ENCODE assay signal across 22 mouse cellular contexts in genomic region chr4:88878772-88879171, GRCm38 (mm10). TPM values are rescaled to one million over a fixed set of nuclear protein-coding genes. Genes with fewer than 3 reads are reported as not detected.
DNase-seq lines count a peak whose midpoint lies in the region; ATAC-seq and TF ChIP-seq lines count a peak whose summit lies in the region.
"Had no signal": no experiment of that assay in that cellular context is flagged by ENCODE, and none has a peak within 500 bp of the region (broad histone marks: within the 10 kb centered on the region; RNA-seq: fewer than 3 reads in every experiment).

No protein-coding gene starts in this region.

- 60% methylated on average over 4 of the region's 4 CpGs for WGBS in liver, embryonic 11.5 days
- 40% methylated on average over 4 of the region's 4 CpGs for WGBS in liver, embryonic 12.5 days (ENCODE audit: insufficient replicate concordance)
- WGBS in liver, postnatal 0 days (ENCODE audit: insufficient replicate concordance): 47% methylated on average over 4 of the region's 4 CpGs

- H3K9ac ChIP-seq in liver, embryonic 11.5 days (ENCODE audit: low read depth, low read length): no peak overlapping the region
- no peak overlapping the region for H3K9ac ChIP-seq in liver, embryonic 12.5 days
- no peak overlapping the region for H3K9ac ChIP-seq in liver, postnatal 0 days (replicated peaks)
- H3K9ac ChIP-seq: forebrain, embryonic 15.5 days; heart, embryonic 13.5 days; hindbrain, embryonic 15.5 days had no signal

- TF ChIP-seq CTCF in liver, postnatal 0 days (IDR thresholded peaks at IDR 0.05; ENCODE audit: low read depth): no peak

- no peak overlapping the region for H3K4me3 ChIP-seq in liver, embryonic 11.5 days (ENCODE audit: low read depth, low read length)
- no peak overlapping the region for H3K4me3 ChIP-seq in liver, embryonic 12.5 days
- H3K4me3 ChIP-seq in liver, postnatal 0 days (ENCODE audit: low read depth, low read length): no peak overlapping the region
- H3K4me3 ChIP-seq: embryonic facial prominence, embryonic 10.5 days; forebrain, embryonic 15.5 days; heart, embryonic 13.5 days; hindbrain, embryonic 15.5 days had no signal

- no peaks in the 10 kb centered on the region for H3K27me3 ChIP-seq in liver, embryonic 11.5 days (replicated peaks; ENCODE audit: control insufficient read depth, insufficient read depth, low read length)
- H3K27me3 ChIP-seq in liver, embryonic 12.5 days (replicated peaks): no peaks in the 10 kb centered on the region
- H3K27me3 ChIP-seq in liver, postnatal 0 days (ENCODE audit: insufficient read depth, low read length): no peaks in the 10 kb centered on the region
- H3K27me3 ChIP-seq: forebrain, embryonic 15.5 days; hindbrain, embryonic 15.5 days had no signal

- no peak for DNase-seq in liver, embryonic 11.5 days (ENCODE audit: low spot score)
- DNase-seq in liver: no peak
- DNase-seq in liver, postnatal 0 days: no peak
- DNase-seq in embryo, embryonic 10.5 days (ENCODE audit: low spot score): no peak
- DNase-seq in B cell, adult 2 months: no peak
- DNase-seq: adrenal gland, adult 2 months; adrenal gland, postnatal 25 days; cerebellum, adult 18-20 months; cerebellum, adult 9-11 months; cerebellum, postnatal 36 days; gastrocnemius, postnatal 36 days; heart, adult 11 months; heart, postnatal 36 days had no signal

- H3K4me1 ChIP-seq in liver, embryonic 11.5 days (replicated peaks; ENCODE audit: control insufficient read depth, insufficient read depth, low read length): peaks cover 17% of the 10 kb centered on the region
- peaks cover 36% of the 10 kb centered on the region for H3K4me1 ChIP-seq in liver, embryonic 12.5 days
- H3K4me1 ChIP-seq in liver, postnatal 0 days (ENCODE audit: insufficient read depth): peaks cover 7% of the 10 kb centered on the region; the same call in 1 of the 2 replicates
- H3K4me1 ChIP-seq: forebrain, embryonic 15.5 days; heart, embryonic 13.5 days; hindbrain, embryonic 15.5 days had no signal

- no peak for TF ChIP-seq EP300 in liver, postnatal 0 days (IDR thresholded peaks at IDR 0.05; ENCODE audit: low read depth)

- peak overlapping the region; percentile 52; the same call in 1 of the 2 replicates for H3K4me2 ChIP-seq in liver, embryonic 11.5 days
- H3K4me2 ChIP-seq in liver, embryonic 12.5 days: peak overlapping the region; percentile 48; the same call in 1 of the 2 replicates
- H3K4me2 ChIP-seq in liver, postnatal 0 days (ENCODE audit: low read depth, low read length): peak overlapping the region; percentile 47; the same call in 1 of the 2 replicates
- H3K4me2 ChIP-seq: forebrain, embryonic 15.5 days; hindbrain, embryonic 15.5 days had no signal

- H3K36me3 ChIP-seq in liver, embryonic 11.5 days (ENCODE audit: control insufficient read depth, insufficient read depth, low read length): no peaks in the 10 kb centered on the region
- H3K36me3 ChIP-seq in liver, embryonic 12.5 days: no peaks in the 10 kb centered on the region
- H3K36me3 ChIP-seq in liver, postnatal 0 days (replicated peaks; ENCODE audit: insufficient read depth, low read length): no peaks in the 10 kb centered on the region
- H3K36me3 ChIP-seq: embryonic facial prominence, embryonic 10.5 days; forebrain, embryonic 15.5 days; heart, embryonic 13.5 days; hindbrain, embryonic 15.5 days had no signal

- no peak overlapping the region for H3K27ac ChIP-seq in liver, embryonic 11.5 days (ENCODE audit: low read depth, low read length)
- H3K27ac ChIP-seq in liver, embryonic 12.5 days: no peak overlapping the region
- H3K27ac ChIP-seq in liver, postnatal 0 days (ENCODE audit: low read depth): no peak overlapping the region
- H3K27ac ChIP-seq: embryonic facial prominence, embryonic 10.5 days; forebrain, embryonic 15.5 days; heart, embryonic 13.5 days; hindbrain, embryonic 15.5 days had no signal

- H3K9me3 ChIP-seq in liver, embryonic 11.5 days (ENCODE audit: control insufficient read depth, low read length): no peaks in the 10 kb centered on the region
- no peaks in the 10 kb centered on the region for H3K9me3 ChIP-seq in liver, embryonic 12.5 days (replicated peaks)
- no peaks in the 10 kb centered on the region for H3K9me3 ChIP-seq in liver, postnatal 0 days (ENCODE audit: low read length)
- H3K9me3 ChIP-seq: embryonic facial prominence, embryonic 10.5 days; forebrain, embryonic 15.5 days; heart, embryonic 13.5 days; hindbrain, embryonic 15.5 days had no signal

- no peak for ATAC-seq in liver, embryonic 11.5 days (replicated peaks; ENCODE audit: low FRiP score)
- ATAC-seq in liver, embryonic 12.5 days: no peak
- no peak for ATAC-seq in liver, postnatal 0 days
- ATAC-seq: forebrain, embryonic 15.5 days had no signal

RNA-seq across cellular contexts. Expression of gene Ifne, which starts 1.2 kb away (rescaled TPM):
- not detected in 2 replicates for polyA plus RNA-seq in liver, embryonic 11.5 days (2014; fragmentation: Nextera tagmentation; extraction: Ambion mirVana)
- polyA plus RNA-seq in liver, embryonic 12.5 days (2016; fragmentation: Nextera tagmentation; extraction: Ambion mirVana): not detected in 2 replicates
- not detected in 2 replicates for polyA plus RNA-seq in liver, postnatal 0 days (2015; fragmentation: Nextera tagmentation; extraction: Ambion mirVana)
- polyA plus RNA-seq: adrenal gland, adult 2 months; CD4-positive, CD25-positive, alpha-beta regulatory T cell, adult 4 months; embryonic facial prominence, embryonic 10.5 days; embryonic facial prominence, embryonic 14.5 days; forebrain, embryonic 15.5 days; heart, embryonic 13.5 days; heart, postnatal 0 days; hindbrain, embryonic 11.5 days; hindbrain, embryonic 15.5 days had no signal

RNA-seq across cellular contexts. Expression of gene Ifna1, which starts 28.9 kb away (rescaled TPM):
- not detected in 2 replicates for polyA plus RNA-seq in liver, embryonic 11.5 days (2014; fragmentation: Nextera tagmentation; extraction: Ambion mirVana)
- not detected in 2 replicates for polyA plus RNA-seq in liver, embryonic 12.5 days (2016; fragmentation: Nextera tagmentation; extraction: Ambion mirVana)
- not detected in 2 replicates for polyA plus RNA-seq in liver, postnatal 0 days (2015; fragmentation: Nextera tagmentation; extraction: Ambion mirVana)
- polyA plus RNA-seq: adrenal gland, adult 2 months; CD4-positive, CD25-positive, alpha-beta regulatory T cell, adult 4 months; embryonic facial prominence, embryonic 10.5 days; embryonic facial prominence, embryonic 14.5 days; forebrain, embryonic 15.5 days; heart, embryonic 13.5 days; heart, postnatal 0 days; hindbrain, embryonic 11.5 days; hindbrain, embryonic 15.5 days had no signal

RNA-seq across cellular contexts. Expression of gene Ifna4, which starts 37.1 kb away (rescaled TPM):
- not detected in 2 replicates for polyA plus RNA-seq in liver, embryonic 11.5 days (2014; fragmentation: Nextera tagmentation; extraction: Ambion mirVana)
- not detected in 2 replicates for polyA plus RNA-seq in liver, embryonic 12.5 days (2016; fragmentation: Nextera tagmentation; extraction: Ambion mirVana)
- polyA plus RNA-seq in liver, postnatal 0 days (2015; fragmentation: Nextera tagmentation; extraction: Ambion mirVana): not detected in 2 replicates
- polyA plus RNA-seq: adrenal gland, adult 2 months; CD4-positive, CD25-positive, alpha-beta regulatory T cell, adult 4 months; embryonic facial prominence, embryonic 10.5 days; embryonic facial prominence, embryonic 14.5 days; forebrain, embryonic 15.5 days; heart, embryonic 13.5 days; heart, postnatal 0 days; hindbrain, embryonic 11.5 days; hindbrain, embryonic 15.5 days had no signal

RNA-seq across cellular contexts. Expression of gene Ifna5, which starts 43.4 kb away (rescaled TPM):
- polyA plus RNA-seq in liver, embryonic 11.5 days (2014; fragmentation: Nextera tagmentation; extraction: Ambion mirVana): not detected in 2 replicates
- not detected in 2 replicates for polyA plus RNA-seq in liver, embryonic 12.5 days (2016; fragmentation: Nextera tagmentation; extraction: Ambion mirVana)
- polyA plus RNA-seq in liver, postnatal 0 days (2015; fragmentation: Nextera tagmentation; extraction: Ambion mirVana): not detected in 2 replicates
- polyA plus RNA-seq: adrenal gland, adult 2 months; CD4-positive, CD25-positive, alpha-beta regulatory T cell, adult 4 months; embryonic facial prominence, embryonic 10.5 days; embryonic facial prominence, embryonic 14.5 days; forebrain, embryonic 15.5 days; heart, embryonic 13.5 days; heart, postnatal 0 days; hindbrain, embryonic 11.5 days; hindbrain, embryonic 15.5 days had no signal

RNA-seq across cellular contexts. Expression of gene Ifna6, which starts 51.6 kb away (rescaled TPM):
- not detected in 2 replicates for polyA plus RNA-seq in liver, embryonic 11.5 days (2014; fragmentation: Nextera tagmentation; extraction: Ambion mirVana)
- polyA plus RNA-seq in liver, embryonic 12.5 days (2016; fragmentation: Nextera tagmentation; extraction: Ambion mirVana): not detected in 2 replicates
- not detected in 2 replicates for polyA plus RNA-seq in liver, postnatal 0 days (2015; fragmentation: Nextera tagmentation; extraction: Ambion mirVana)
- polyA plus RNA-seq: adrenal gland, adult 2 months; CD4-positive, CD25-positive, alpha-beta regulatory T cell, adult 4 months; embryonic facial prominence, embryonic 10.5 days; embryonic facial prominence, embryonic 14.5 days; forebrain, embryonic 15.5 days; heart, embryonic 13.5 days; heart, postnatal 0 days; hindbrain, embryonic 11.5 days; hindbrain, embryonic 15.5 days had no signal
